Mouse (Mus musculus) heart, adult 2 months (tissue): Measurements from ENCODE around the gene Rgs7. TPM values are rescaled to one million over a fixed set of nuclear protein-coding genes. Genes with fewer than 3 reads are reported as not detected.

Experiments used
- DNase-seq, 2 experiments: peaks; one replicate each; pipeline ENCODE4 v3.0.0; 2021
- H3K27ac ChIP-seq: fragments of 200-600 bp; 2 replicates; pipeline ENCODE4 v1.8.1; 2022
- H3K27me3 ChIP-seq: fragments of 200-500 bp; 2 replicates; pipeline ENCODE4 v1.6.1; 2012; ENCODE audit warnings: mild to moderate bottlenecking, low read length, inconsistent platforms, mixed read lengths; ENCODE audit not compliant: control insufficient read depth, insufficient read depth
- H3K36me3 ChIP-seq: fragments of 200-500 bp; 2 replicates; pipeline ENCODE4 v1.6.1; 2012; ENCODE audit warnings: low read length, inconsistent platforms; ENCODE audit not compliant: control insufficient read depth, insufficient read depth
- H3K4me1 ChIP-seq: fragments of 200-500 bp; 2 replicates; pipeline ENCODE4 v1.6.1; 2011; ENCODE audit warnings: low read length; ENCODE audit not compliant: control insufficient read depth, insufficient read depth
- H3K4me3 ChIP-seq: fragments of 200-600 bp; 2 replicates; pipeline ENCODE4 v1.8.1; 2022
- H3K79me2 ChIP-seq: fragments of 200-500 bp; replicated peaks from 2 replicates; pipeline ENCODE4 v1.6.1; 2012; ENCODE audit warnings: mild to moderate bottlenecking, inconsistent platforms, low read length, moderate library complexity, mixed read lengths; ENCODE audit not compliant: control insufficient read depth, insufficient read depth
- H3K9ac ChIP-seq: fragments of 200-500 bp; 2 replicates; pipeline ENCODE4 v1.6.1; 2012; ENCODE audit warnings: low read depth, mild to moderate bottlenecking, control low read depth, inconsistent platforms, low read length, mixed read lengths
- CTCF ChIP-seq: fragments of 200-600 bp; IDR thresholded peaks from 2 replicates; pipeline ENCODE4 v1.8.1; 2022; ENCODE audit warnings: antibody characterized with exemption, mild to moderate bottlenecking, moderate library complexity
- EP300 ChIP-seq: fragments of 200-500 bp; IDR thresholded peaks from 2 replicates; pipeline ENCODE4 v1.6.1; 2011; ENCODE audit warnings: low read depth, low read length, control low read depth; ENCODE audit not compliant: insufficient read depth
- POLR2A ChIP-seq: fragments of 200-500 bp; IDR thresholded peaks from 2 replicates; pipeline ENCODE4 v1.6.1; 2011; ENCODE audit warnings: mild to moderate bottlenecking, low read depth, low read length, control low read depth; ENCODE audit not compliant: insufficient read depth
- WGBS: fragments of 180-500 bp; shearing (Covaris S2); methylation state at CpG from one replicate; pipeline ENCODE4 v1.1.7; 2018; 5-methylcytosine and 5-hydroxymethylcytosine counted together
- intact Hi-C: fragments of 180-260 bp; cut with DNase I; formaldehyde crosslinking; loops from one replicate; pipeline ENCODE4 v1.15.1; 2025
- polyA plus RNA-seq: library from polyadenylated mRNA; depleted of rRNA; stranded (reverse); fragments of >200 nt; gene quantifications from 2 replicates; pipeline ENCODE4 v1.2.3, GENCODE M21; 2012
- total RNA-seq, 2 experiments: library from RNA; stranded (reverse); gene quantifications; 2 replicates each; pipeline ENCODE4 v1.2.3; 2021

Rgs7 gene
- total and polyA plus RNA-seq, 3 experiments, result 1.3 to 3.0 (median 1.8) TPM

DNA sequence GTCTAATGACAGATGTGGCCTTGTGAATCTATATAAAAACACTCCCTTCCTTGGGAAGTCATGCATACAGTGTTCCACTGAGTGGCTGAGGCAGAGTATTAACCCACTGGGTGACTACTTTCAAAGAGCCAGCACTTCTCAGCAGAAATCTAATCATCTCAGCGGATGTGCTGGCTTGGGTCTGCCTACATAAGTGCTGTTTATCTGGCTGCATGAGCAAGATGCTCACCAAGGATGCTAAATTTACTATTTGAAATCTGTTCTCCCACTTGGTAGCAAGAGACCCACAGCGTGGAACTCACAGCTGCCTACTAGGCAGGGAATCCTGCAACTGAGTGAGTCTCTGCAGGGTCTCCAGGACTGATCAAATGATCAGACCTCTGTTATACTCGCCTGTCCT is 184.7 kb downstream of the Rgs7 start:
- no peak for DNase-seq
- no peak overlapping the region for H3K27ac ChIP-seq
- 66% methylated on average over 3 of the region's 3 CpGs for WGBS
- H3K4me3 ChIP-seq, result no peak overlapping the region
- intact Hi-C loops, result no loop called here
- H3K9ac ChIP-seq, result no peak overlapping the region
- no peaks in the 10 kb centered on the region for H3K27me3 ChIP-seq
- no peaks in the 10 kb centered on the region for H3K4me1 ChIP-seq
- H3K36me3 ChIP-seq, result no peaks in the 10 kb centered on the region
- no peak for TF ChIP-seq EP300
- no peak for TF ChIP-seq POLR2A
- TF ChIP-seq CTCF, result no peak
- H3K79me2 ChIP-seq, result no peaks in the 10 kb centered on the region

DNA sequence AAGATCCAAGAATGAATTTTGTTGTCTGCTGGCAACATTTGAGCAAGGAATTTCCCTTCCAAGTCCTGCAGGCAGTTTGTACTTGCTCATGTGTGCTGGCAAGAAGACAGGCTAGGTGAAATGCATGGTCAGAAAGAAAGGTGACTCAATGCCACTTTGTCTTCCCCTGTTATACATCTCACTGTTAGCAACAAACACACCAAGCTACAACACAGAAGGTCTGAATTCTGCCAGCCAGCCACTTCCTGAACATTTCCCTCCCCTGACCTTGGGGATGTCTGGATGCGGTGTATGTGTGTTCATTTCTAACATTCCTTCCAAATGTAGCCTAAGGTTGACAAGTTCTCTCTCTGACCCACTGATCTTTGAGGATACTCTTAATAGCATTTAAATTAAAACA is 191.4 kb downstream of the Rgs7 start:
- Histone ChIP-seq H3K27ac (no peak overlapping the region), H3K9ac (no peak overlapping the region), H3K36me3 (no peaks in the 10 kb centered on the region), H3K79me2 (no peaks in the 10 kb centered on the region), H3K4me3 (no peak overlapping the region), H3K4me1 (no peaks in the 10 kb centered on the region), H3K27me3 (no peaks in the 10 kb centered on the region)
- intact Hi-C loops, result no loop called here
- no peak for TF ChIP-seq EP300
- TF ChIP-seq POLR2A, result no peak
- no peak for TF ChIP-seq CTCF
- DNase-seq, result no peak
- 58% methylated on average over 1 of the region's 1 CpGs for WGBS

DNA sequence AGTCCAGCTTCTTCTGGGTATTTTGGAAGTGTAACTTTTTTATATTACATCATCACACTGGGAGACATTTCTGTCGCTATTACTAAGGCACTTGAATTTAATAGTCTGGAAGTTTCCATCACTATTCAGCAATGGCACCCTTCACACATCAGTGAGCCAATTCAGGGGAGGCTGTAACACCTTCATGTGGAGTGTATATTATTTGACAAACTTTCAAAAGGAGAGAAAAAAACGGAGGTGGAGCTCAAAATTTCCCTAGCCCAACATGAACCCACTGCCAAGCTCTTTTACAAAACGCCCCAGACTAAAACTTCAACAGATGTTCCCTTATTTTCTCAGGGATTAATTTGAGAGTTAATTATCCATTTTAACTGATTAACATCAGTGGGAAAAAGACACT is 191.9 kb downstream of the Rgs7 start:
- Histone ChIP-seq H3K27ac (no peak overlapping the region), H3K79me2 (no peaks in the 10 kb centered on the region), H3K27me3 (no peaks in the 10 kb centered on the region), H3K4me3 (no peak overlapping the region), H3K36me3 (no peaks in the 10 kb centered on the region), H3K4me1 (no peaks in the 10 kb centered on the region), H3K9ac (no peak overlapping the region)
- intact Hi-C loops, result no loop called here
- WGBS, result 55% methylated on average over 3 of the region's 3 CpGs
- no peak for DNase-seq
- TF ChIP-seq POLR2A, result no peak
- no peak for TF ChIP-seq CTCF
- no peak for TF ChIP-seq EP300

DNA sequence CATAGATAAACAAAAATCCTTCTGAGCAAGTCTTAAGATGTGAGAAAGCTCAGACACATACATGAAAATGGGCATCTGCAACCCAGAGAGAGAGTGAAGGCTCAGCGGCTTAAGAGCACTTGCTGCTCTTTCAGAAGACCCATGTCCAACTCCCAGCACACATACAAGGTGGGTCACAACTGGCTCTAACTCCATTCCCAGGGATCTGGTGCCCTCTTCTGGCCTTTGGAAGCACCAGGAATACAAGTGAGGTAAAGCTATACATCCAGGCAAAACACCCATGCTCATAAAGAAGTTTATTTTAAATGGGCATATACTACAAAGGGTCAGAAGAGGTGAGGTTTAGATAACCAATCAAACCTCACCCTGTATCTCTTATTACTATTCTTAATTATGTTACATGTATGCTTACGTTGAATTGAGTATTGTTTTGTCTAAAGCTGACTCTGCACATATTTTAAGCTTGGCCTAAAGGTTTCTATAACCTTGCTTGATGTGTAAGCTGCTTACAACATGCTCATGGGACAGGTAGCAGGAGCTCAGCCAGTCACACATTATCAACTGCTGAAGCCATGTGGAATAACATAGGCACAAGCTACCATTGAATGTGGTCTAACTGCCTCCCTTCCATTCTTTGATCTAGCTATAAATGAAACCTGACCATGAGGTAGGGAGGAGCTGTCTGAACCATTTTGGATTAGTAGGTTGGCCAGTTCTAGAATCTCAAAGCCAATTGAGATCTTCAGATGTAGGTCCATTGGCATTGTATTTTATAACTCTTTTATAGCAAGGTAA is 192.5 kb downstream of the Rgs7 start:
- H3K9ac ChIP-seq, result no peak overlapping the region
- TF ChIP-seq EP300 (no peak), CTCF (no peak), POLR2A (no peak)
- H3K79me2 ChIP-seq, result no peaks in the 10 kb centered on the region
- intact Hi-C loops, result no loop called here
- no peaks in the 10 kb centered on the region for H3K27me3 ChIP-seq
- H3K4me3 ChIP-seq, result no peak overlapping the region
- no peaks in the 10 kb centered on the region for H3K4me1 ChIP-seq
- 87% methylated on average over 2 of the region's 2 CpGs for WGBS
- no peak overlapping the region for H3K27ac ChIP-seq
- no peaks in the 10 kb centered on the region for H3K36me3 ChIP-seq
- no peak for DNase-seq

DNA sequence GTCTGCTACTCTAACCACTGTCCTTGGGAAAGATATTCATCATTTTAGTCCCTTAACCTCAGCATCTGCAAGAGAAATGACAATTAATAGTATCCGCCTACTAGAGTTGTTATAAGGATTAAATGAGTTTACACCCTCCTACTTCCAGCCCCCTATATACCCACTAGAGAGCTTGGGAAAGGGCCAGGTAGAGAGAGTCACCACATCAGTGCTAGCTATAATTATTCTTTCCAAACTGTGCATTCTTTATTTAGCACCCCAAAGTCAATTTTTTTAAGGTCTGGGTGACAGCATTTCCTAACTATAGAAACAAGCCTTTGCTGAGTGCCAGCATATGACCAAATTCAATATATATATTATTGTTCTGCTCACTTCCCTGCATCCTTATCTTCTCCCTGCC is 195.4 kb downstream of the Rgs7 start:
- Histone ChIP-seq H3K4me1 (no peaks in the 10 kb centered on the region), H3K4me3 (no peak overlapping the region), H3K36me3 (no peaks in the 10 kb centered on the region), H3K27ac (no peak overlapping the region), H3K9ac (no peak overlapping the region), H3K79me2 (no peaks in the 10 kb centered on the region), H3K27me3 (no peaks in the 10 kb centered on the region)
- no peak for DNase-seq
- intact Hi-C loops, result no loop called here
- no peak for TF ChIP-seq CTCF
- TF ChIP-seq EP300, result no peak
- TF ChIP-seq POLR2A, result no peak
- WGBS, result 97% methylated on average over 1 of the region's 1 CpGs

DNA sequence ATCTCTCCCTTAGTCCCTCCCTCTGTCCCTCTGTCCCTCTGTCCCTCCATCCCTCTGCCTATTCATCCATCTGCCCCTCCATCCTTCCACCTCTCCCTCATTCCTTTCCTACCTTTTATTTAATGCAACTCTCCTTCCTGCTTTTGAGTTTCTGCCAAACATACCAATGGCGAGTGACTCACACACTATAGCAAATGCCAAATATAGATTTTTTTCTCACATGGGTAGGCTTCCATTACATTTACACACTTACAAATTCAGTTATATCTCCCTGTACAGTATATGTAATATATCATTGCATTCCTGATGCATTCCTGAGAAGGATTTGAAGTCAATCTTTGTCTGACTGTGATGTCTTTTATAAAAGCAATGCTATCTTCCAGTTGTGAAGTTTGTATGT is 202.2 kb downstream of the Rgs7 start:
- no peak overlapping the region for H3K27ac ChIP-seq
- intact Hi-C loops, result no loop called here

More for the DNA sequence above, 202.2 kb downstream of the Rgs7 start:
- DNase-seq, result no peak
- no peak for TF ChIP-seq EP300
- TF ChIP-seq CTCF, result no peak
- TF ChIP-seq POLR2A, result no peak
- Histone ChIP-seq H3K9ac (no peak overlapping the region), H3K4me3 (no peak overlapping the region), H3K4me1 (no peaks in the 10 kb centered on the region), H3K79me2 (no peaks in the 10 kb centered on the region), H3K27me3 (no peaks in the 10 kb centered on the region), H3K36me3 (no peaks in the 10 kb centered on the region)
- WGBS, result 30% methylated on average over 1 of the region's 1 CpGs
